Mouse (Mus musculus): ENCODE results near the gene Ltbp3. TPM values are rescaled to one million over a fixed set of nuclear protein-coding genes. Genes with fewer than 3 reads are reported as not detected.
A peak's percentile ranks its signal among the peaks of the same experiment; 100 is the strongest.

Gene Ltbp3
- polyA plus RNA-seq, 2 experiments, result 99.8 to 341 TPM

- peak overlapping the region; percentile 14; the same call in 1 of the 2 replicates for H3K9ac ChIP-seq (ENCODE audit: low read depth, low read length, severe bottlenecking)
- no peak overlapping the region for H3K4me3 ChIP-seq (replicated peaks; ENCODE audit: low read length)
- H3K27ac ChIP-seq (replicated peaks; ENCODE audit: low read depth, low read length), result peak overlapping the region; percentile 67
- no peaks in the 10 kb centered on the region for H3K27me3 ChIP-seq (ENCODE audit: control insufficient read depth, insufficient read depth, low read length)
- no peak for ATAC-seq (ENCODE audit: low FRiP score, low read depth)
- TF ChIP-seq POLR2A (IDR thresholded peaks at IDR 0.05; ENCODE audit: borderline replicate concordance, extremely low read depth, insufficient read depth, insufficient read length), result no peak
- DNase-seq (ENCODE audit: low spot score), result no peak
- WGBS, result 20% methylated on average over 8 of the region's 8 CpGs
- H3K36me3 ChIP-seq (ENCODE audit: control insufficient read depth, insufficient read depth, low read length), result no peaks in the 10 kb centered on the region
- no peaks in the 10 kb centered on the region for H3K9me3 ChIP-seq (ENCODE audit: control insufficient read depth, low read length)
- no peak overlapping the region for H3K4me2 ChIP-seq (replicated peaks; ENCODE audit: low read depth, low read length, severe bottlenecking)
- peaks cover 48% of the 10 kb centered on the region for H3K4me1 ChIP-seq (ENCODE audit: control insufficient read depth, insufficient read depth, low read length)
Observed at GRCm38 (mm10) chr19:5806051-5806808, 65.5 kb downstream of the Ltbp3 start.

- Histone ChIP-seq H3K36me3 (ENCODE audit: control insufficient read depth, insufficient read depth, low read length) (no peaks in the 10 kb centered on the region), H3K27ac (replicated peaks; ENCODE audit: low read depth, low read length) (peak overlapping the region; percentile 71; the same call in 1 of the 2 replicates), H3K4me3 (replicated peaks; ENCODE audit: low read length) (no peak overlapping the region), H3K4me1 (ENCODE audit: control insufficient read depth, insufficient read depth, low read length) (peaks cover 54% of the 10 kb centered on the region), H3K4me2 (replicated peaks; ENCODE audit: low read depth, low read length, severe bottlenecking) (no peak overlapping the region), H3K27me3 (ENCODE audit: control insufficient read depth, insufficient read depth, low read length) (no peaks in the 10 kb centered on the region), H3K9me3 (ENCODE audit: control insufficient read depth, low read length) (no peaks in the 10 kb centered on the region), H3K9ac (ENCODE audit: low read depth, low read length, severe bottlenecking) (peak overlapping the region; percentile 14; the same call in 1 of the 2 replicates)
- 46% methylated on average over 6 of the region's 6 CpGs for WGBS
- DNase-seq (ENCODE audit: low spot score), result no peak
- ATAC-seq (ENCODE audit: low FRiP score, low read depth), result no peak
- no peak for TF ChIP-seq POLR2A (IDR thresholded peaks at IDR 0.05; ENCODE audit: borderline replicate concordance, extremely low read depth, insufficient read depth, insufficient read length)
Observed at GRCm38 (mm10) chr19:5806809-5807205, 66.1 kb downstream of the Ltbp3 start.

GRCm38 (mm10) chr19:5807740-5808139 is 67.0 kb downstream of the Ltbp3 start:
- Histone ChIP-seq H3K27ac (replicated peaks; ENCODE audit: low read depth, low read length) (no peak overlapping the region), H3K9me3 (ENCODE audit: control insufficient read depth, low read length) (no peaks in the 10 kb centered on the region), H3K4me3 (replicated peaks; ENCODE audit: low read length) (no peak overlapping the region), H3K4me1 (ENCODE audit: control insufficient read depth, insufficient read depth, low read length) (peaks cover 63% of the 10 kb centered on the region), H3K36me3 (ENCODE audit: control insufficient read depth, insufficient read depth, low read length) (no peaks in the 10 kb centered on the region), H3K4me2 (replicated peaks; ENCODE audit: low read depth, low read length, severe bottlenecking) (no peak overlapping the region), H3K9ac (ENCODE audit: low read depth, low read length, severe bottlenecking) (no peak overlapping the region), H3K27me3 (ENCODE audit: control insufficient read depth, insufficient read depth, low read length) (no peaks in the 10 kb centered on the region)
- DNase-seq (ENCODE audit: low spot score) (no peak), ATAC-seq (ENCODE audit: low FRiP score, low read depth) (no peak)
- WGBS, result 73% methylated on average over 1 of the region's 3 CpGs
- no peak for TF ChIP-seq POLR2A (IDR thresholded peaks at IDR 0.05; ENCODE audit: borderline replicate concordance, extremely low read depth, insufficient read depth, insufficient read length)

Other genes starting within 250 kb of the Ltbp3 start
- gene 1700020D05Rik, start 237.1 kb upstream of the Ltbp3 start, polyA plus RNA-seq (2012; rRNA removed), result 2.4 and 3.1 TPM in 2 replicates
- gene 1700020D05Rik, start 237.1 kb upstream of the Ltbp3 start, polyA plus RNA-seq (2014; fragmentation: Nextera tagmentation; extraction: Ambion mirVana), result not detected in 2 replicates
- gene Snx32, start 230.4 kb upstream of the Ltbp3 start, polyA plus RNA-seq (2012; rRNA removed), result 23.6 and 26.0 TPM in 2 replicates
- gene Snx32, start 230.4 kb upstream of the Ltbp3 start, polyA plus RNA-seq (2014; fragmentation: Nextera tagmentation; extraction: Ambion mirVana), result 9.6 and 10.5 TPM in 2 replicates
- gene Ovol1, start 180.3 kb upstream of the Ltbp3 start, polyA plus RNA-seq (2012; rRNA removed), result 5.6 and 7.2 TPM in 2 replicates
- 9.9 and 12.8 TPM in 2 replicates for gene Ovol1, start 180.3 kb upstream of the Ltbp3 start, polyA plus RNA-seq (2014; fragmentation: Nextera tagmentation; extraction: Ambion mirVana)
- gene Ap5b1, start 172.9 kb upstream of the Ltbp3 start, polyA plus RNA-seq (2012; rRNA removed), result 2.6 and 3.5 TPM in 2 replicates
- gene Ap5b1, start 172.9 kb upstream of the Ltbp3 start, polyA plus RNA-seq (2014; fragmentation: Nextera tagmentation; extraction: Ambion mirVana), result 3.1 and 3.7 TPM in 2 replicates
- 101 and 103 TPM in 2 replicates for gene Rnaseh2c, start 139.0 kb upstream of the Ltbp3 start, polyA plus RNA-seq (2012; rRNA removed)
- 95.5 and 107 TPM in 2 replicates for gene Rnaseh2c, start 139.0 kb upstream of the Ltbp3 start, polyA plus RNA-seq (2014; fragmentation: Nextera tagmentation; extraction: Ambion mirVana)
- 115 and 127 TPM in 2 replicates for gene Kat5, start 130.7 kb upstream of the Ltbp3 start, polyA plus RNA-seq (2012; rRNA removed)
- gene Kat5, start 130.7 kb upstream of the Ltbp3 start, polyA plus RNA-seq (2014; fragmentation: Nextera tagmentation; extraction: Ambion mirVana), result 27.4 and 34.6 TPM in 2 replicates
- 59.8 and 88.7 TPM in 2 replicates for gene Rela, start 103.4 kb upstream of the Ltbp3 start, polyA plus RNA-seq (2012; rRNA removed)
- gene Rela, start 103.4 kb upstream of the Ltbp3 start, polyA plus RNA-seq (2014; fragmentation: Nextera tagmentation; extraction: Ambion mirVana), result 54.8 and 57.2 TPM in 2 replicates
- gene Sipa1, start 77.2 kb upstream of the Ltbp3 start, polyA plus RNA-seq (2012; rRNA removed), result 62.5 and 86.0 TPM in 2 replicates
- 27.9 and 29.1 TPM in 2 replicates for gene Sipa1, start 77.2 kb upstream of the Ltbp3 start, polyA plus RNA-seq (2014; fragmentation: Nextera tagmentation; extraction: Ambion mirVana)
- gene Map3k11, start 52.2 kb upstream of the Ltbp3 start, polyA plus RNA-seq (2012; rRNA removed), result 30.1 and 38.9 TPM in 2 replicates
- 19.0 and 20.7 TPM in 2 replicates for gene Map3k11, start 52.2 kb upstream of the Ltbp3 start, polyA plus RNA-seq (2014; fragmentation: Nextera tagmentation; extraction: Ambion mirVana)
- gene Pcnx3, start 52.0 kb upstream of the Ltbp3 start, polyA plus RNA-seq (2012; rRNA removed), result 101 and 160 TPM in 2 replicates
- 31.8 and 32.3 TPM in 2 replicates for gene Pcnx3, start 52.0 kb upstream of the Ltbp3 start, polyA plus RNA-seq (2014; fragmentation: Nextera tagmentation; extraction: Ambion mirVana)
- 0.41 and 0.63 TPM in 2 replicates for gene Kcnk7, start 36.5 kb upstream of the Ltbp3 start, polyA plus RNA-seq (2012; rRNA removed)
- 0.65 and 0.81 TPM in 2 replicates for gene Kcnk7, start 36.5 kb upstream of the Ltbp3 start, polyA plus RNA-seq (2014; fragmentation: Nextera tagmentation; extraction: Ambion mirVana)
- 51.0 and 51.1 TPM in 2 replicates for gene Ehbp1l1, start 14.6 kb upstream of the Ltbp3 start, polyA plus RNA-seq (2012; rRNA removed)
- gene Ehbp1l1, start 14.6 kb upstream of the Ltbp3 start, polyA plus RNA-seq (2014; fragmentation: Nextera tagmentation; extraction: Ambion mirVana), result 20.0 and 25.4 TPM in 2 replicates
- gene Fam89b, start 11.3 kb upstream of the Ltbp3 start, polyA plus RNA-seq (2012; rRNA removed), result 169 and 253 TPM in 2 replicates
- 125 TPM in 2 replicates for gene Fam89b, start 11.3 kb upstream of the Ltbp3 start, polyA plus RNA-seq (2014; fragmentation: Nextera tagmentation; extraction: Ambion mirVana)
- 152 and 186 TPM in 2 replicates for gene Scyl1, start 30.5 kb downstream of the Ltbp3 start, polyA plus RNA-seq (2012; rRNA removed)
- gene Scyl1, start 30.5 kb downstream of the Ltbp3 start, polyA plus RNA-seq (2014; fragmentation: Nextera tagmentation; extraction: Ambion mirVana), result 78.4 and 81.1 TPM in 2 replicates
- 22.7 and 30.1 TPM in 2 replicates for gene Frmd8, start 134.4 kb downstream of the Ltbp3 start, polyA plus RNA-seq (2012; rRNA removed)
- 22.6 and 22.7 TPM in 2 replicates for gene Frmd8, start 134.4 kb downstream of the Ltbp3 start, polyA plus RNA-seq (2014; fragmentation: Nextera tagmentation; extraction: Ambion mirVana)
- 6.2 and 6.3 TPM in 2 replicates for gene Slc25a45, start 136.9 kb downstream of the Ltbp3 start, polyA plus RNA-seq (2012; rRNA removed)
- 2.5 and 3.0 TPM in 2 replicates for gene Slc25a45, start 136.9 kb downstream of the Ltbp3 start, polyA plus RNA-seq (2014; fragmentation: Nextera tagmentation; extraction: Ambion mirVana)
- 4.8 TPM in 2 replicates for gene Tigd3, start 153.2 kb downstream of the Ltbp3 start, polyA plus RNA-seq (2012; rRNA removed)
- gene Tigd3, start 153.2 kb downstream of the Ltbp3 start, polyA plus RNA-seq (2014; fragmentation: Nextera tagmentation; extraction: Ambion mirVana), result 1.7 and 2.0 TPM in 2 replicates
- 179 and 199 TPM in 2 replicates for gene Dpf2, start 172.1 kb downstream of the Ltbp3 start, polyA plus RNA-seq (2012; rRNA removed)
- gene Dpf2, start 172.1 kb downstream of the Ltbp3 start, polyA plus RNA-seq (2014; fragmentation: Nextera tagmentation; extraction: Ambion mirVana), result 143 and 147 TPM in 2 replicates
- gene Cdc42ep2, start 183.9 kb downstream of the Ltbp3 start, polyA plus RNA-seq (2012; rRNA removed), result 9.7 and 10.0 TPM in 2 replicates
- gene Cdc42ep2, start 183.9 kb downstream of the Ltbp3 start, polyA plus RNA-seq (2014; fragmentation: Nextera tagmentation; extraction: Ambion mirVana), result 6.5 and 8.0 TPM in 2 replicates
- 87.9 and 109 TPM in 2 replicates for gene Pola2, start 223.3 kb downstream of the Ltbp3 start, polyA plus RNA-seq (2012; rRNA removed)
- 65.8 and 66.3 TPM in 2 replicates for gene Pola2, start 223.3 kb downstream of the Ltbp3 start, polyA plus RNA-seq (2014; fragmentation: Nextera tagmentation; extraction: Ambion mirVana)
- gene Slc22a20, start 245.2 kb downstream of the Ltbp3 start, polyA plus RNA-seq (2012; rRNA removed), result not detected in 2 replicates
- not detected in 2 replicates for gene Slc22a20, start 245.2 kb downstream of the Ltbp3 start, polyA plus RNA-seq (2014; fragmentation: Nextera tagmentation; extraction: Ambion mirVana)